Mouse (Mus musculus) liver, postnatal 0 days (tissue): ENCODE results near the gene Zzz3. TPM values are rescaled to one million over a fixed set of nuclear protein-coding genes. Genes with fewer than 3 reads are reported as not detected.
A peak's percentile ranks its signal among the peaks of the same experiment; 100 is the strongest.
"Not testable (repeated sequence)": the region's sequence is repeated elsewhere in the genome, so short reads cannot be mapped to it uniquely, and the experiment has no call there.

Experiments used
- ATAC-seq: fragments of 200-750 bp; cut with Nextera tagmentation; 2 replicates; pipeline ENCODE4 v1.8.0; 2017; ENCODE audit warnings: mild to moderate bottlenecking, moderate library complexity
- DNase-seq: peaks from one replicate; pipeline ENCODE4 v3.0.0-alpha.2; 2016
- H3K27ac ChIP-seq: fragments of 300-500 bp; sonication (generic); 2 replicates; pipeline ENCODE4 v1.5.1; 2014; ENCODE audit warnings: antibody characterized with exemption, moderate library complexity, mild to moderate bottlenecking, low read depth
- H3K27me3 ChIP-seq: fragments of 300-500 bp; sonication (generic); 2 replicates; pipeline ENCODE4 v1.6.1; 2014; ENCODE audit warnings: low read length, control low read depth, mixed read lengths; ENCODE audit not compliant: insufficient read depth
- H3K36me3 ChIP-seq: fragments of 300-500 bp; sonication (generic); replicated peaks from 2 replicates; pipeline ENCODE4 v1.6.1; 2014; ENCODE audit warnings: mild to moderate bottlenecking, control low read depth, low read length, moderate library complexity, mixed read lengths; ENCODE audit not compliant: insufficient read depth
- H3K4me1 ChIP-seq: fragments of 300-500 bp; sonication (generic); 2 replicates; pipeline ENCODE4 v1.6.1; 2014; ENCODE audit warnings: antibody characterized with exemption, mild to moderate bottlenecking, control low read depth; ENCODE audit not compliant: insufficient read depth
- H3K4me2 ChIP-seq: fragments of 300-500 bp; sonication (generic); 2 replicates; pipeline ENCODE4 v1.6.1; 2014; ENCODE audit warnings: low read depth, mild to moderate bottlenecking, low read length, moderate library complexity, mixed read lengths
- H3K4me3 ChIP-seq: fragments of 300-500 bp; sonication (generic); 2 replicates; pipeline ENCODE4 v1.5.1; 2014; ENCODE audit warnings: low read depth, low read length
- H3K9ac ChIP-seq: fragments of 300-500 bp; sonication (generic); replicated peaks from 2 replicates; pipeline ENCODE4 v1.6.1; 2014; ENCODE audit warnings: mild to moderate bottlenecking, moderate library complexity
- H3K9me3 ChIP-seq: fragments of 300-500 bp; sonication (generic); 2 replicates; pipeline ENCODE4 v1.6.1; 2016; ENCODE audit warnings: mild to moderate bottlenecking, control low read depth, low read length, mixed read lengths
- CTCF ChIP-seq: sonication (generic); IDR thresholded peaks from 2 replicates; pipeline ENCODE4 v1.5.1; 2016; ENCODE audit warnings: antibody characterized with exemption, low read depth
- EP300 ChIP-seq: IDR thresholded peaks from 2 replicates; pipeline ENCODE4 v1.6.1; 2016; ENCODE audit warnings: antibody characterized with exemption, low read depth, mild to moderate bottlenecking
- WGBS: fragments of 180-500 bp; shearing (Covaris S2); extraction: QIAGEN DNeasy Blood & Tissue Kit; methylation state at CpG from one replicate; pipeline ENCODE4 v1.1.7; 2014; ENCODE audit not compliant: insufficient replicate concordance; 5-methylcytosine and 5-hydroxymethylcytosine counted together
- polyA plus RNA-seq: library from polyadenylated mRNA; unstranded; fragments of >200 nt; fragmentation: Nextera tagmentation; extraction: Ambion mirVana; gene quantifications from 2 replicates; pipeline ENCODE4 v1.2.1, GENCODE M21; 2015

Zzz3 gene
- polyA plus RNA-seq, 1 experiment from 2014 or later, result 11.4 TPM

DNA sequence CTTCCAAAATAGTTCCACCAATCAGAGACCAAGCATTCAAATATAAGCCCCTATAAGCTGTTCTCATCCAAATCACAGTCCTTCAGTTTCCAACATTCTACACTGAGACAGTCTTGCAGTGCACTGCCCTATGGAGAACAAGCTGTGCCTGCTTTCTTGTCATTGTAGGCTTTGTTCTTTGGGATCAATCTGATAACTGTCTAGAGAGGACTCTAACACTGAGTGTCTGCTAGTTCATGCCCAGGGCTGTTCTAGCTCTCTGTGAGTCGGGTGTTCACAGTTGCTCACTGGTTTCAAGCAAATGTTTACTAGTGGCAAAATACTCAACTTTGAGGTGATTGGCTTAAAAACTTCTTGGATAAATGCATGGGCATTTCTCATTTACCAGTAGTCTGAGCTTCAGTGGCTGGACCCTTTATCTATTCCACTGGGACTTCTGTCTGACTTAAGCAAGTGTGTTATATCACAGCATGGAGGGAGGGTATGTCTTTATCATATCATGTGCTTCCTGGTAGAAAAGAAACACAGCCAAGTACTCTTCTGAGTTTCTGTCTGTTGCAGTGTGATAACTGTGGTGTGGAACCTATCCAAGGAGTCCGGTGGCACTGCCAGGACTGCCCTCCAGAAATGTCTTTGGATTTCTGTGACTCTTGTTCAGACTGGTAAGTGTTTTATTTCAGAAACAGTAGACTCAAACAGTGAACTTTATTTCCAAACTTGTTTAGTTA is 62.2 kb downstream of the Zzz3 start:
- peak; percentile 77 for TF ChIP-seq EP300
- TF ChIP-seq CTCF, result no peak
- Histone ChIP-seq H3K4me1 (no peaks in the 10 kb centered on the region), H3K4me3 (no peak overlapping the region), H3K27ac (0 out of 2 replicates have a peak overlapping the region, but pooled peaks have one; percentile 16), H3K9me3 (no peaks in the 10 kb centered on the region), H3K36me3 (peaks cover 48% of the 10 kb centered on the region), H3K4me2 (no peak overlapping the region), H3K27me3 (no peaks in the 10 kb centered on the region), H3K9ac (no peak overlapping the region)
- no peak for DNase-seq
- 59% methylated on average over 2 of the region's 2 CpGs for WGBS
- ATAC-seq, result peak; percentile 66

DNA sequence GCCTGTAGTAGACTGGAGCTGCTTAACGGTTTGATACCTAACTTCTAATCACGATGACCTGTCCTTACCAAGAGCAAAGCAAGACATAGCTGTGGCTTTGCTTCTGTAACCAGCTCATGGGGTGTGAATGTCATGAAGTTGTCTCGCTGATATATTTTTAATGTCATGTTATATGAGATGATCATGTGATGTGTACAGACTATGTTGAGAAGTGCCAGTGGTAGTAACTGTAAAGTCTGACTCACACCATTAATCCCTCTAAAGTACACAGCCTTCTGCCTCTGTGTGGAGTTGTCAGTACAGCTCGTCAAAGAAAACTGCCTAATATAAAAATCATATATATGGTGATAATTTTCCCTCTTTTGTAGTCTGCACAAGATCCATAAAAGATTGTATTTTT is 63.6 kb downstream of the Zzz3 start:
- not testable (repeated sequence) for ATAC-seq, H3K4me1 ChIP-seq, H3K9me3 ChIP-seq, DNase-seq, H3K4me3 ChIP-seq, H3K9ac ChIP-seq, H3K27me3 ChIP-seq, H3K27ac ChIP-seq, H3K4me2 ChIP-seq
- peaks cover 50% of the 10 kb centered on the region for H3K36me3 ChIP-seq
- WGBS, result 84% methylated on average over 4 of the region's 4 CpGs

- H3K27ac ChIP-seq, result no peak overlapping the region
- peaks cover 36% of the 10 kb centered on the region for H3K36me3 ChIP-seq
- TF ChIP-seq EP300 (no peak), CTCF (no peak)
- no peak overlapping the region for H3K4me2 ChIP-seq
- no peaks in the 10 kb centered on the region for H3K9me3 ChIP-seq
- no peaks in the 10 kb centered on the region for H3K4me1 ChIP-seq
- no peak for ATAC-seq
- no peak overlapping the region for H3K9ac ChIP-seq
- H3K27me3 ChIP-seq, result no peaks in the 10 kb centered on the region
- no peak overlapping the region for H3K4me3 ChIP-seq
- WGBS, result 61% methylated on average over 4 of the region's 4 CpGs
- DNase-seq, result no peak
Measured at GRCm38 (mm10) chr3:152460802-152461201, 65.5 kb downstream of the Zzz3 start.

DNA sequence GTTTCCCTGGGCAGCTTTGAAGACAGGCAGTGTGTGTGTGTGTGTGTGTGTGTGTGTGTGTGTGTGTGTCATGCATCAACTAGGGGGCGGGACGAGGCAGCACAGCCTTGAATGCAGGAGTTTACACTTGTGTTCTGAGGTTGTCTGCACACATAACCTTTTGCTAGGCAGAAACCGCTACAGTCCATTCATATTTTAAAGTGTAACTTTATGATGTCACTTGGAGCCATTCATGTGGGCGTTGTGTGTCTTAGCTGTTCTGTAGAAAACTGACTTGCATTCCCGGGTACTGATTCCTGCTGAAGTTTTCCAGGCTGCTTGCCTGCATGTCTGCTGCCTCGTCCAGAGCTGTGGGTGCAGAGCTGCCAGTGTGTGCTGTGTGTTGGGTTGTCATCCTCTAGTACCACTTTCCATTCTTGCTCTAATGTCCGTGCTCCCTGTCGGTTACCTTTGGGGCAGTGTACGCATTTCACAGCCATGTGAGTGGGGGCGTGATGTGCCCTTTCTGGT is 66.8 kb downstream of the Zzz3 start:
- H3K27ac ChIP-seq, result no peak overlapping the region
- H3K36me3 ChIP-seq, result peaks cover 24% of the 10 kb centered on the region
- H3K9me3 ChIP-seq, result no peaks in the 10 kb centered on the region
- no peaks in the 10 kb centered on the region for H3K27me3 ChIP-seq
- no peaks in the 10 kb centered on the region for H3K4me1 ChIP-seq
- ATAC-seq (no peak), DNase-seq (no peak)
- TF ChIP-seq CTCF (no peak), EP300 (no peak)
- H3K4me2 ChIP-seq, result no peak overlapping the region
- WGBS, result 83% methylated on average over 10 of the region's 10 CpGs
- H3K4me3 ChIP-seq, result no peak overlapping the region
- H3K9ac ChIP-seq, result no peak overlapping the region

- H3K9me3 ChIP-seq, result no peaks in the 10 kb centered on the region
- no peak overlapping the region for H3K4me2 ChIP-seq
- no peak overlapping the region for H3K4me3 ChIP-seq
- ATAC-seq, result no peak
- H3K4me1 ChIP-seq, result no peaks in the 10 kb centered on the region
- WGBS, result 88% methylated on average over 10 of the region's 10 CpGs
- H3K27me3 ChIP-seq, result no peaks in the 10 kb centered on the region
- H3K27ac ChIP-seq, result no peak overlapping the region
- no peak for TF ChIP-seq EP300
- TF ChIP-seq CTCF, result no peak
- peaks cover 17% of the 10 kb centered on the region; the same call in 1 of the 2 replicates for H3K36me3 ChIP-seq
- DNase-seq, result no peak
- no peak overlapping the region for H3K9ac ChIP-seq
Measured at GRCm38 (mm10) chr3:152462900-152463299, 67.6 kb downstream of the Zzz3 start.

DNA sequence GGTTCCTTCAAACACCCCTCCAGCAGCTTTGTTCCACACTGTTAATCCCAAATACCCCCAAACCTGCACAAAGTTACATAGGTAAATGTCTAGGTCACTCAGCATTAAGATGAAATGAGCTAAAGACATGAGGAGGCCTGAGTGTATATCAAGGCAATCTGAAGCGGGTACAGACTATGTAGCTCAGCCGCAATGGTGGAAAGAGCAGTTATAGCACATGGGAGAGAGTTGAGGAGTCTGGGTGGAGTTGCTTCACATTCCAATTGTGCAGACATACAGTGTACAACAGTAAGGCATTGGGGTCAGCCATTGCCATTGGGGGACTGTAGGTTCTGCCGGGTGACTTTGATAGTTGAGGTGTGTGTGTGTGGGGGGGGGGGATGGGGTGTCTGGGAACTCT is 69.2 kb downstream of the Zzz3 start:
- 85% methylated on average over 3 of the region's 3 CpGs for WGBS
- ATAC-seq (no peak), DNase-seq (no peak)
- TF ChIP-seq CTCF (no peak), EP300 (no peak)
- no peaks in the 10 kb centered on the region for H3K9me3 ChIP-seq
- no peaks in the 10 kb centered on the region for H3K4me1 ChIP-seq
- no peak overlapping the region for H3K9ac ChIP-seq
- no peak overlapping the region for H3K4me3 ChIP-seq
- no peak overlapping the region for H3K4me2 ChIP-seq
- H3K27ac ChIP-seq, result no peak overlapping the region
- peaks cover 14% of the 10 kb centered on the region; the same call in 1 of the 2 replicates for H3K36me3 ChIP-seq
- H3K27me3 ChIP-seq, result no peaks in the 10 kb centered on the region
